Mouse (Mus musculus) E14TG2a.4 (cell line): ENCODE results near the gene Agxt2.

Source experiments
- H3K27me3 ChIP-seq: 2 replicates; pipeline ENCODE4 v1.6.1; 2014; ENCODE audit warnings: low read length, control low read depth; ENCODE audit not compliant: insufficient read depth
- H3K36me3 ChIP-seq: 2 replicates; pipeline ENCODE4 v1.6.1; 2014; ENCODE audit warnings: low read length, control low read depth; ENCODE audit not compliant: insufficient read depth
- H3K4me1 ChIP-seq: replicated peaks from 2 replicates; pipeline ENCODE4 v1.6.1; 2014; ENCODE audit warnings: low read depth, low read length, control low read depth
- H3K4me3 ChIP-seq: replicated peaks from 2 replicates; pipeline ENCODE4 v1.5.1; 2014; ENCODE audit warnings: mild to moderate bottlenecking, low read length
- H3K9me3 ChIP-seq: 2 replicates; pipeline ENCODE4 v1.6.1; 2014; ENCODE audit warnings: low read length, control low read depth
- CTCF ChIP-seq: conservative IDR thresholded peaks from 2 replicates; pipeline ENCODE4 v1.5.1; 2014; ENCODE audit warnings: low read length
- NANOG ChIP-seq: IDR thresholded peaks from 2 replicates; pipeline ENCODE4 v1.6.1; 2014; ENCODE audit warnings: borderline replicate concordance, low read length, mixed read lengths
- POU5F1 ChIP-seq: IDR thresholded peaks from 2 replicates; pipeline ENCODE4 v1.6.1; 2014; ENCODE audit warnings: low read length, borderline replicate concordance

Gene Agxt2

GRCm38 (mm10) chr15:10442275-10442674 lies 83.9 kb downstream of the Agxt2 start:
- Histone ChIP-seq H3K4me3 (no peak overlapping the region), H3K27me3 (no peaks in the 10 kb centered on the region), H3K4me1 (peaks cover 6% of the 10 kb centered on the region; the same call in 1 of the 2 replicates), H3K9me3 (no peaks in the 10 kb centered on the region), H3K36me3 (peaks cover 86% of the 10 kb centered on the region)
- TF ChIP-seq NANOG (no peak), POU5F1 (no peak), CTCF (no peak)

GRCm38 (mm10) chr15:10447102-10447501 lies 88.8 kb downstream of the Agxt2 start:
- Histone ChIP-seq H3K27me3 (no peaks in the 10 kb centered on the region), H3K4me3 (no peak overlapping the region), H3K4me1 (no peaks in the 10 kb centered on the region), H3K9me3 (no peaks in the 10 kb centered on the region), H3K36me3 (peaks cover 93% of the 10 kb centered on the region)
- no peak for TF ChIP-seq NANOG
- no peak for TF ChIP-seq POU5F1
- TF ChIP-seq CTCF = no peak
